ENCODE assay signal across 8 mouse cellular contexts in the genomic region with DNA sequence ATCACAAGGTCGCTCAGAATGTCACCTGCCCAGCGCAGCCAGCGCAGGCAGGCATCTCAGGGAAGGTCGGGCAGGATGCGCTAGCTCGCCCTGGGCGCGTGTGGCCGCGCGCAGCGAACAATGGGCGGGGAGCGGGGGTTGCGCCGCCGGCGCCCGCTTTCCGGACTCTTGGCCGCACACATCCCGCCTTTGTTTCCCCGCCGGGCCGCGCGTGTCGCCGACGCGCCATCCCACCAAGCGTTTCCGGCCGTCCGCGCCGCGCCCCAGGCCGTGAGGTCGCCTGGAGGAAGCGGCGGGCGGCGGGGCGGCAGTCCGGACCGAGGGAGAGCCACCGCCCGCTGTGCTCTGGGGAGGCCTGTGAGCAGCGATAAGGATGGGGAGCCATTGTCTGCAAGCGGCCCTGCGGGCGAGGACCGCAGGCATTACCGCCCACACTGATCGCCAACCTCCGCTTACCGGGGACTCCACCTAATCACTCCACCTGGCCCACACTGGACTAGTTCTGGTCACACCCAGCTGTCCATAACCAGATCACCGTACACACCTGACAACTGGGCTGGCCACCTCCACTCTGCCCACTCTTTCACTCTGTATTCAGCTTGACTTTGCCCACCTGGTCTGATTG.
A peak's percentile ranks its signal among the peaks of the same experiment; 100 is the strongest.
DNase-seq lines count a peak whose midpoint lies in the region; ATAC-seq and TF ChIP-seq lines count a peak whose summit lies in the region.

No protein-coding gene starts in this region.

- no peaks in the 10 kb centered on the region for H3K9me3 ChIP-seq in E14TG2a.4 (ENCODE audit: low read length)
- no peaks in the 10 kb centered on the region for H3K9me3 ChIP-seq in forebrain, embryonic 14.5 days (replicated peaks; ENCODE audit: control insufficient read depth, low read length)
- no peaks in the 10 kb centered on the region for H3K9me3 ChIP-seq in heart, postnatal 0 days (replicated peaks; ENCODE audit: control insufficient read depth, low read length)

- DNase-seq in adrenal gland, postnatal 10 days = peak; percentile 68
- DNase-seq in forebrain, embryonic 14.5 days (ENCODE audit: low spot score) = peak; percentile 54
- DNase-seq in heart, postnatal 0 days (ENCODE audit: low spot score) = peak; percentile 30
- peak; percentile 69 to 89 for DNase-seq in kidney, postnatal 25 days
- DNase-seq in lung, postnatal 36 days = peak; percentile 70
- peak; percentile 22 for DNase-seq in right cerebral cortex, postnatal 14 days

- no peak overlapping the region; the same call in 1 of the 2 replicates for H3K27ac ChIP-seq in forebrain, embryonic 14.5 days (ENCODE audit: low read depth, low read length)
- H3K27ac ChIP-seq in heart, postnatal 0 days (ENCODE audit: low read depth) = peak overlapping the region; percentile 64

- TF ChIP-seq CTCF in E14TG2a.4 (conservative IDR thresholded peaks at IDR 0.05; ENCODE audit: low read length) = no peak
- no peak for TF ChIP-seq CTCF in heart, postnatal 0 days (IDR thresholded peaks at IDR 0.05; ENCODE audit: low read depth)

- H3K9ac ChIP-seq in forebrain, embryonic 14.5 days (ENCODE audit: low read length) = peak overlapping the region; percentile 96
- H3K9ac ChIP-seq in heart, postnatal 0 days (replicated peaks; ENCODE audit: low read depth, low read length) = peak overlapping the region; percentile 26; the same call in 1 of the 2 replicates

- ATAC-seq in forebrain, embryonic 14.5 days = peak; percentile 88
- peak; percentile 88 for ATAC-seq in heart, postnatal 0 days (ENCODE audit: insufficient read depth, low read depth)
- no peak for ATAC-seq in erythroblast, adult 5-6 weeks (replicated peaks; ENCODE audit: low FRiP score, poor library complexity, severe bottlenecking)

- no peaks in the 10 kb centered on the region for H3K36me3 ChIP-seq in E14TG2a.4 (ENCODE audit: insufficient read depth, low read length)
- no peaks in the 10 kb centered on the region for H3K36me3 ChIP-seq in forebrain, embryonic 14.5 days (ENCODE audit: control insufficient read depth, insufficient read depth, low read length)
- no peaks in the 10 kb centered on the region for H3K36me3 ChIP-seq in heart, postnatal 0 days (replicated peaks; ENCODE audit: control insufficient read depth, insufficient read depth, low read length)

- peak; percentile 92 for TF ChIP-seq EP300 in heart, postnatal 0 days (IDR thresholded peaks at IDR 0.05; ENCODE audit: low read depth)

- peaks cover 17% of the 10 kb centered on the region for H3K4me1 ChIP-seq in E14TG2a.4 (replicated peaks; ENCODE audit: low read depth, low read length)
- no peaks in the 10 kb centered on the region; the same call in 1 of the 2 replicates for H3K4me1 ChIP-seq in forebrain, embryonic 14.5 days (ENCODE audit: control insufficient read depth, insufficient read depth, low read length)
- peaks cover 13% of the 10 kb centered on the region for H3K4me1 ChIP-seq in heart, postnatal 0 days (ENCODE audit: control insufficient read depth, insufficient read depth)

- 2% methylated on average over 49 of the region's 59 CpGs for whole genome bisulfite sequencing in forebrain, embryonic 14.5 days
- under 1% methylated on average over 57 of the region's 59 CpGs for WGBS in heart, postnatal 0 days

- H3K4me3 ChIP-seq in E14TG2a.4 (replicated peaks; ENCODE audit: low read length) = peak overlapping the region; percentile 72
- peak overlapping the region; percentile 57 for H3K4me3 ChIP-seq in forebrain, embryonic 14.5 days (ENCODE audit: low read depth, low read length)
- peak overlapping the region; percentile 54 for H3K4me3 ChIP-seq in heart, postnatal 0 days (ENCODE audit: low read depth, low read length)

- peak overlapping the region; percentile 90 for H3K4me2 ChIP-seq in forebrain, embryonic 14.5 days (ENCODE audit: low read length)
- peak overlapping the region; percentile 87 for H3K4me2 ChIP-seq in heart, postnatal 0 days (ENCODE audit: low read depth, low read length)

- peaks cover 24% of the 10 kb centered on the region for H3K27me3 ChIP-seq in E14TG2a.4 (ENCODE audit: insufficient read depth, low read length)
- H3K27me3 ChIP-seq in forebrain, embryonic 14.5 days (replicated peaks; ENCODE audit: control insufficient read depth, insufficient read depth, low read length) = no peaks in the 10 kb centered on the region
- H3K27me3 ChIP-seq in heart, postnatal 0 days (ENCODE audit: control insufficient read depth, insufficient read depth, low read length) = 0 out of 2 replicates have a peak, but pooled peaks cover 3% of the 10 kb centered on the region

Comparison
In these comparisons a context has a peak if more than half of its experiments do, and no peak if none do; other contexts are left out.
1. DNase-seq: peak in every context shown above with its lines; median percentile 79 in kidney, postnatal 25 days; 70 in lung, postnatal 36 days; 68 in adrenal gland, postnatal 10 days; 54 in forebrain, embryonic 14.5 days; 30 in heart, postnatal 0 days; 22 in right cerebral cortex, postnatal 14 days.